Mouse (Mus musculus) bone marrow, adult 2 months (tissue): ENCODE data around the gene Itga8.

Experiments used
- CTCF ChIP-seq: fragments of 200-500 bp; IDR thresholded peaks from 2 replicates; pipeline ENCODE4 v1.5.1; 2011; ENCODE audit warnings: low read length, control low read depth; ENCODE audit not compliant: control insufficient read depth, insufficient read depth
- POLR2A ChIP-seq: fragments of 200-500 bp; IDR thresholded peaks from 2 replicates; pipeline ENCODE4 v1.6.1; 2011; ENCODE audit warnings: low read depth, mild to moderate bottlenecking, control low read depth, low read length, borderline replicate concordance; ENCODE audit not compliant: control insufficient read depth

DNA sequence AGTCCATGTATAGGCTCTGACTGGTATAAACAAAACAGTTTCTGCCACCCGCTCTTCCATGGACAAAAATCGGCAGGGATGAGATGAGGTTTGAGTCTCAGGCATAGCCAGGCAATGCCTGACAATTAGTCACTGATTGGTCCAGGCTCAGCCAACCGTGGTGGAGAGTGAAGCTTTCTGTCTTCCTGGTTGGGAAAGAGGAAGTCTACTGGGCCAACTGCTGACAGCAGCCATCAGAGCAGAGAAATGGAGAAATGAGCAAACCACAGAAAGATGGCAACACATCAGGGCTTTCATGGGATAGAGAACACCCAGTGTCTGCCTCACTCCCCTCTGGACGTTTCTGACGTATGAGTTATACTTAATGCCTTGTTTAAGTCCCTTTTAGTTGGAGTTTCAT is 15.6 kb upstream of the Itga8 start:
- TF ChIP-seq POLR2A = no peak
- TF ChIP-seq CTCF = no peak
